Mouse (Mus musculus) liver, postnatal 0 days (tissue): ENCODE data around the gene Rbfox1.

Experiments used
- CTCF ChIP-seq: sonication (generic); IDR thresholded peaks from 2 replicates; pipeline ENCODE4 v1.5.1; 2016; ENCODE audit warnings: antibody characterized with exemption, low read depth
- EP300 ChIP-seq: IDR thresholded peaks from 2 replicates; pipeline ENCODE4 v1.6.1; 2016; ENCODE audit warnings: antibody characterized with exemption, low read depth, mild to moderate bottlenecking

DNA sequence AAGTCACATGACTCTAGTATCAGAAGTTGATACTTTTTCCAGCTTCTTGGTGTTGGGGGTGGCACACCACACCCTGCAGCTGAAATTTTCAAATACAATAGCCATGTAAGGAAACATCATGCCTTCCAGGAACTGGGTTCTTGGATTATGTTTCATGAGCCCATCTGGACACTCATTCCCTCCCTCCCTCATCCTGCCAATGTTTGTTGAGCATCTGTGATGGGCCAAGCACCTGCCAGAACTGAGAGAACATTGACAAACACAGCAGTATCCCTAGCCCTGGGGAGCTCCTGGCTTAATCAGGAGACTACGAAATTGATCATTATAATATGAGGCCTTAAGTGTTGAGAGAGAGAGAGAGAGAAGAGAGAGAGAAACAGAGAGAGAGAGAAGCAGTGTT lies 18.2 kb upstream of the Rbfox1 start:
- TF ChIP-seq EP300 (no peak), CTCF (no peak)
